Mouse (Mus musculus) stomach, embryonic 15.5 days (tissue): ENCODE data around the gene S1pr5. TPM values are rescaled to one million over a fixed set of nuclear protein-coding genes. Genes with fewer than 3 reads are reported as not detected.
"Not testable (repeated sequence)": the region's sequence is repeated elsewhere in the genome, so short reads cannot be mapped to it uniquely, and the experiment has no call there.

Experiments used
- ATAC-seq: fragments of 200-750 bp; cut with Nextera tagmentation; 2 replicates; pipeline ENCODE4 v1.8.0; 2017; ENCODE audit warnings: low read depth, moderate number of reproducible peaks, moderate TSS enrichment; ENCODE audit not compliant: insufficient read depth, low FRiP score
- H3K27ac ChIP-seq: fragments of 300-500 bp; sonication (generic); 2 replicates; pipeline ENCODE4 v1.5.1; 2015; ENCODE audit warnings: mild to moderate bottlenecking, inconsistent platforms
- H3K27me3 ChIP-seq: fragments of 300-500 bp; sonication (generic); replicated peaks from 2 replicates; pipeline ENCODE4 v1.6.1; 2015; ENCODE audit warnings: inconsistent platforms
- H3K36me3 ChIP-seq: fragments of 300-500 bp; sonication (generic); 2 replicates; pipeline ENCODE4 v1.6.1; 2015; ENCODE audit warnings: inconsistent platforms
- H3K4me1 ChIP-seq: fragments of 300-500 bp; sonication (generic); 2 replicates; pipeline ENCODE4 v1.6.1; 2015; ENCODE audit warnings: inconsistent platforms
- H3K4me2 ChIP-seq: fragments of 300-500 bp; sonication (generic); 2 replicates; pipeline ENCODE4 v1.6.1; 2015; ENCODE audit warnings: mild to moderate bottlenecking, inconsistent platforms
- H3K4me3 ChIP-seq: fragments of 300-500 bp; sonication (generic); replicated peaks from 2 replicates; pipeline ENCODE4 v1.5.1; 2015; ENCODE audit warnings: inconsistent platforms
- H3K9ac ChIP-seq: fragments of 300-500 bp; sonication (generic); 2 replicates; pipeline ENCODE4 v1.6.1; 2015; ENCODE audit warnings: inconsistent platforms
- H3K9me3 ChIP-seq: fragments of 300-500 bp; sonication (generic); 2 replicates; pipeline ENCODE4 v1.6.1; 2016; ENCODE audit warnings: inconsistent platforms
- WGBS: fragments of 180-500 bp; shearing (Covaris S2); methylation state at CpG from one replicate; pipeline ENCODE4 v1.1.7; 2015; 5-methylcytosine and 5-hydroxymethylcytosine counted together
- polyA plus RNA-seq: library from polyadenylated mRNA; unstranded; fragments of >200 nt; fragmentation: Nextera tagmentation; extraction: Ambion mirVana; gene quantifications from 2 replicates; pipeline ENCODE4 v1.2.1, GENCODE M21; 2015

Gene S1pr5
- polyA plus RNA-seq, 1 experiment from 2014 or later, result 1.6 TPM

GRCm38 (mm10) chr9:21265000-21265561 is 16.8 kb upstream of the S1pr5 start, which contains the start of gene Atg4d:
Gene Atg4d, plus strand, starts transcription at chr9:21265293.
- peak; percentile 97 for ATAC-seq
- peaks cover 18% of the 10 kb centered on the region for H3K36me3 ChIP-seq
- H3K4me3 ChIP-seq, result peak within 1 kb of the TSS; percentile 88
- no peaks in the 10 kb centered on the region for H3K9me3 ChIP-seq
- H3K9ac ChIP-seq, result peak within 1 kb of the TSS; percentile 84
- peaks cover 19% of the 10 kb centered on the region for H3K4me1 ChIP-seq
- peak within 1 kb of the TSS; percentile 83 for H3K27ac ChIP-seq
- peak within 1 kb of the TSS; percentile 62 for H3K4me2 ChIP-seq
- no peaks in the 10 kb centered on the region for H3K27me3 ChIP-seq
- under 1% methylated on average over 49 of the region's 49 CpGs for WGBS

DNA sequence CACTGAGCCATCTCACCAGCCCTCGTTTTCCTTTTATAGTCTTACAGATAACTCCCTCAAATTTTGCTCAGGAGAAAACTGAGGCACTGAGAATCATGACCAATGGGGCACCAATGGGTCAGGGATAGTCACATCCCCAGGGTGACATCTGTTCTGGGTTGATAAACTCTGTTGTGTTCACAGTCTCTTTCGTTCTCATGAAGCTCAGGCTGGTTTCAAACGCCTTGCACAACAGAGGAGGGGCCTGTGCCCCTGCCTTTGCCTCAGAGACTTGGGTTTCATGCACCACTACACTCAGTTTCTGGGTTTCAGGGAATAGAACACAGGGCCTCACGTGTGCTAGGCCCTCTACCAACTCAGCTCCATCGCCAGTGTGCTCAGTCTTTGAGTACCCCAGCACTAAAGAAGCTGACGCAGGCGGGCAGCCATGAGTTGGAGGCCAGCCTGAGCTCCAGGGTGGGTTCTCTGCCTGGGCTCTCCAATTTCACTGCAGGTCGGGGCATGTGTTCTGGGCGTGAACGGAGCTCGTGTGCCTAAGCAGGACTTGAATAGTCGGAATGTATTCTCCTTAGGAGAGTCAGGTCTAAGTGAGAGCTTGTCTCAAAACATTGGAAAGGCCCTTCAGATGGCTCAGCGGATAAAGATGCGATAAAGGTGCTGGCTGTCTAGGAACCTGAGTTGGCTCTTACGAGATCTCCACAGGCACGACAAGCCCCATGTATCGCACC is 16.2 kb upstream of the S1pr5 start:
- 15% methylated on average over 17 of the region's 17 CpGs for WGBS
- no peak overlapping the region for H3K9ac ChIP-seq
- H3K9me3 ChIP-seq, result no peaks in the 10 kb centered on the region
- peak overlapping the region; percentile 62 for H3K4me2 ChIP-seq
- no peaks in the 10 kb centered on the region for H3K27me3 ChIP-seq
- peak; percentile 46 for ATAC-seq
- H3K4me3 ChIP-seq, result peak overlapping the region; percentile 88
- H3K4me1 ChIP-seq, result peaks cover 19% of the 10 kb centered on the region
- peak overlapping the region; percentile 83 for H3K27ac ChIP-seq
- H3K36me3 ChIP-seq, result peaks cover 18% of the 10 kb centered on the region

DNA sequence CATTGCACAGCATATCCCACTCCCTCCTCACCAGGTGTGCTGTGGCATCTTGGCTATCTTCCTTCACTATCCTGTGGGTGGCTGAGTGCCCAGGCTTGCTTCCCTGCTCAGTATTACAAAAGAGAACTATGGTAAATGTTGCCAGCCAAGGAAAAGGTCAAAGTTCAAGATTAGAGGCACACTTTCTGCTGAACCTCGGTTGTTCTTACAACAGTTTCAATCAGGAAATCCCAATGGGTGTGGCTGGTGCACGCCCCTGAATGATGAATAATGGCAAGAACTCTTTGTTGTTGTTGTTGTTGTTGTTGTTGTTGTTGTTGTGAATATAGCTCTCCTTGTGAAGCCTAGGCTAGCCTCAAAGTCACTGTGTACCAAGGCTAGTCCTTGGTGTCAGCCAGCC is 13.6 kb upstream of the S1pr5 start:
- peaks cover 1% of the 10 kb centered on the region; the same call in 1 of the 2 replicates for H3K36me3 ChIP-seq
- WGBS, result 41% methylated on average over 2 of the region's 2 CpGs
- no peaks in the 10 kb centered on the region for H3K9me3 ChIP-seq
- H3K4me3 ChIP-seq, result no peak overlapping the region
- no peak overlapping the region for H3K27ac ChIP-seq
- no peak overlapping the region for H3K4me2 ChIP-seq
- no peak overlapping the region for H3K9ac ChIP-seq
- peaks cover 18% of the 10 kb centered on the region for H3K4me1 ChIP-seq
- ATAC-seq, result no peak
- no peaks in the 10 kb centered on the region for H3K27me3 ChIP-seq

DNA sequence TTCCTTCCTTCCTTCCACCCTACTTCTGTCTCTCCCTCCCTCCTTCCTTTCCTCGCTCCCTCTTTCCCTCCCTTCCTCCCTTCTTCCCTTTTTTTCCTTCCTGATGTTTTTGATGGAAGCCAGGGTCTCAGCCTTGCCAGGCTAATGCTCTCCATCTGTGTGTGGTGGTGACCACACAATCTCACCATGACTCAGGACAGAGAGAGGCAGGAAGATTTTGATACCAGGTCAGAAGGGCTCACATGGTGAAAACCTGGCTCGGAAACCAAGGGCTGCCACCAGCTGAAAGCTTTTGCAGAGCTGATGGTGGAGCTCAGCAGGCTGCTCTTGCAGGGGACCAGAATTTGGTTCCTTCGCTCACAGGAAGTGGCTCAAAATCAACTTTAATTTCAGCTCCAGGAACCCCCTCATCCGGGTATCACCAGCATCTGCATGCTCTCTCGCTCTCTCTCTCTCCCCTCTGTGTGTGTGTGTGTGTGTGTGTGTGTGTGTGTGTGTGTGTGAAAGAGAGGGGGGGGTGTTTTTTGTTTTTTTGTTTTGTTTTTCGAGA is 12.3 kb upstream of the S1pr5 start:
- ATAC-seq, result no peak
- no peaks in the 10 kb centered on the region for H3K36me3 ChIP-seq
- no peaks in the 10 kb centered on the region for H3K9me3 ChIP-seq
- no peak overlapping the region for H3K9ac ChIP-seq
- no peaks in the 10 kb centered on the region for H3K27me3 ChIP-seq
- 76% methylated on average over 6 of the region's 6 CpGs for WGBS
- H3K4me2 ChIP-seq, result no peak overlapping the region
- no peak overlapping the region for H3K4me3 ChIP-seq
- no peak overlapping the region for H3K27ac ChIP-seq
- H3K4me1 ChIP-seq, result peaks cover 6% of the 10 kb centered on the region

DNA sequence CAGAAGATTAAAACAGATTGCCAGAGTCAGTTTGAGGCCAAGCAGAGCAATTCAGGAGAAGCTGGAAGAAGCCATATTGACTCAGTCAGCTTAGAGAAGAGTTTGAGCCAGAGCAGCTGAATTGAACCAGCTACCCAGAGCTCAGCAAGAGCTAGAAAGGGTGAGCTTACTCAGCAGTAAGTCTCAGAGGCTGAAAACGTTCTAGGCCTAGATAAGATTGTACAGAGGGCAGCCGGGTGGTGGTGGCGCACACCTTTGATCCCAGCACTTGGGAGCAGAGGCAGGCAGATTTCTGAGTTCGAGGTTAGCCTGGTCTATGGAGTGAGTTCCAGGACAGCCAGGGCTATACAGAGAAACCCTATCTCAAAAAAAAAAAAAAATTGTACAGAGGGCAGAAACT is 8.1 kb upstream of the S1pr5 start:
- H3K4me2 ChIP-seq, H3K9me3 ChIP-seq, ATAC-seq, H3K9ac ChIP-seq, H3K4me3 ChIP-seq, H3K36me3 ChIP-seq, H3K4me1 ChIP-seq, H3K27ac ChIP-seq: not testable (repeated sequence)
- 75% methylated on average over 4 of the region's 4 CpGs for WGBS
- H3K27me3 ChIP-seq, result 0 out of 2 replicates have a peak, but pooled peaks cover 10% of the 10 kb centered on the region

GRCm38 (mm10) chr9:21254690-21255089 is 6.4 kb upstream of the S1pr5 start:
- Histone ChIP-seq H3K36me3 (no peaks in the 10 kb centered on the region), H3K4me2 (no peak overlapping the region), H3K27me3 (peaks cover 27% of the 10 kb centered on the region; the same call in 1 of the 2 replicates), H3K4me3 (no peak overlapping the region), H3K27ac (no peak overlapping the region), H3K9ac (no peak overlapping the region), H3K4me1 (no peaks in the 10 kb centered on the region), H3K9me3 (no peaks in the 10 kb centered on the region)
- no peak for ATAC-seq

- WGBS, result 53% methylated on average over 13 of the region's 13 CpGs
- Histone ChIP-seq H3K4me2 (no peak overlapping the region), H3K27me3 (peaks cover 58% of the 10 kb centered on the region), H3K27ac (peak overlapping the region; percentile 71; the same call in 1 of the 2 replicates), H3K36me3 (no peaks in the 10 kb centered on the region), H3K9ac (no peak overlapping the region), H3K4me3 (no peak overlapping the region), H3K4me1 (peaks cover 4% of the 10 kb centered on the region; the same call in 1 of the 2 replicates), H3K9me3 (no peaks in the 10 kb centered on the region)
- ATAC-seq, result 0 out of 2 replicates have a peak, but pooled peaks have one; percentile 12
Measured at GRCm38 (mm10) chr9:21251116-21251735, 3.0 kb upstream of the S1pr5 start.

DNA sequence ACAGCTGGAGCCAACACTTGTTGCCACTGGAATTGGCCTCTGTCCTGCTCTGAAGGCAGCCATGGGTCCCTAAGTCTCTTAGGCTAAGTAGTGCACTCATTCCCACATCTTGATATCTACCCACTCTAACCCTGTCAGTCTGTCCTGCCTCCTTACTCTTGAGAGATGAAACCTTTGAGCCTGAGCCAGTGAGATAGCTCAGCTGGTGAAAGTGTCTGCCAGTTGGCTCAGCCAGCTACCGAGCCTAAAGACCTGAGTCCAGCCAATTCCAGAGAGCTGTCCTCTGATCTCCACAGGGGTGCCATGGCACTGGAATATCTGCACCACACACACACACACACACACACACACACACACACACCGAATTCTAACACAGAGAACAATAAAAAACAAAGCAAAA is 2.3 kb upstream of the S1pr5 start:
- Histone ChIP-seq H3K4me1 (peaks cover 4% of the 10 kb centered on the region; the same call in 1 of the 2 replicates), H3K4me3 (no peak overlapping the region), H3K4me2 (no peak overlapping the region), H3K27ac (peak overlapping the region; percentile 71; the same call in 1 of the 2 replicates), H3K27me3 (peaks cover 65% of the 10 kb centered on the region), H3K9me3 (no peaks in the 10 kb centered on the region), H3K9ac (no peak overlapping the region), H3K36me3 (no peaks in the 10 kb centered on the region)
- ATAC-seq, result no peak
- WGBS, result 47% methylated on average over 2 of the region's 2 CpGs

- no peak overlapping the region for H3K9ac ChIP-seq
- peaks cover 71% of the 10 kb centered on the region for H3K27me3 ChIP-seq
- H3K9me3 ChIP-seq, result no peaks in the 10 kb centered on the region
- H3K4me2 ChIP-seq, result no peak overlapping the region
- H3K4me1 ChIP-seq, result peaks cover 8% of the 10 kb centered on the region
- peak overlapping the region; percentile 71; the same call in 1 of the 2 replicates for H3K27ac ChIP-seq
- no peaks in the 10 kb centered on the region for H3K36me3 ChIP-seq
- no peak overlapping the region for H3K4me3 ChIP-seq
- 22% methylated on average over 17 of the region's 17 CpGs for WGBS
- ATAC-seq, result no peak
Measured at GRCm38 (mm10) chr9:21249629-21250508, 1.6 kb upstream of the S1pr5 start.

DNA sequence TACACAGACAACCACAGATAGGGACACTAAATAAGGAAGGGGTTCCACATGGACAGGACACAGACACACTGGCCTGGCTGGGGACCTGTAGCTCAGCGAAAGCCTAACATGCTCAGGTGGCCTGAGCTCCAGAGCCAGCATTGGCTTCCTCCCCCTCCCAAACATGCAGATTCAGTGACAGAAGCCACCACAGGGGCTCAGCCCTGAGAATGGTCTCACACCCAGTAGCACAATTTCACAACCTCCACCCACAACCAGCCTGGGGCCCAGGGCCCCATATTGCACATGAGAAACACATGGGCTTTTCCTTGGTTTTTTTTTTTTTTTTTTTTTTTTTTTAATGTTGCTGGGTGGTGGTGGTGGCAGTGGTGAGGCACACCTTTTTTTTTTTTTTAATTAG is 1.9 kb downstream of the S1pr5 start:
- WGBS, result 91% methylated on average over 1 of the region's 1 CpGs
- Histone ChIP-seq H3K4me3 (no peak overlapping the region), H3K36me3 (no peaks in the 10 kb centered on the region), H3K4me1 (peaks cover 19% of the 10 kb centered on the region), H3K9ac (no peak overlapping the region), H3K9me3 (no peaks in the 10 kb centered on the region), H3K4me2 (no peak overlapping the region), H3K27me3 (peaks cover 83% of the 10 kb centered on the region), H3K27ac (no peak overlapping the region)
- no peak for ATAC-seq

- peak overlapping the region; percentile 97 for H3K4me2 ChIP-seq
- 1% methylated on average over 16 of the region's 16 CpGs for WGBS
- peaks cover 19% of the 10 kb centered on the region for H3K4me1 ChIP-seq
- H3K4me3 ChIP-seq, result peak overlapping the region; percentile 41
- no peak for ATAC-seq
- H3K36me3 ChIP-seq, result no peaks in the 10 kb centered on the region
- H3K9me3 ChIP-seq, result no peaks in the 10 kb centered on the region
- H3K27ac ChIP-seq, result no peak overlapping the region
- peak overlapping the region; percentile 10; the same call in 1 of the 2 replicates for H3K9ac ChIP-seq
- H3K27me3 ChIP-seq, result peaks cover 71% of the 10 kb centered on the region
Measured at GRCm38 (mm10) chr9:21245113-21245487, 3.1 kb downstream of the S1pr5 start.
